Mouse (Mus musculus) brain, embryonic 14.5 days (tissue): ENCODE results near the gene Ppp1r36. TPM values are rescaled to one million over a fixed set of nuclear protein-coding genes. Genes with fewer than 3 reads are reported as not detected.
A peak's percentile ranks its signal among the peaks of the same experiment; 100 is the strongest.

Experiments used
- DNase-seq: peaks from one replicate; pipeline ENCODE4 v3.0.0-alpha.2; 2011; ENCODE audit warnings: low read depth
- CTCF ChIP-seq: fragments of 200-500 bp; IDR thresholded peaks from 2 replicates; pipeline ENCODE4 v1.5.1; 2012; ENCODE audit warnings: inconsistent platforms, mild to moderate bottlenecking, moderate library complexity, borderline replicate concordance; ENCODE audit not compliant: insufficient read depth, insufficient read length; ENCODE audit errors: extremely low read depth
- POLR2A ChIP-seq: fragments of 200-500 bp; IDR thresholded peaks from 2 replicates; pipeline ENCODE4 v1.6.1; 2012; ENCODE audit warnings: mild to moderate bottlenecking, inconsistent platforms, borderline replicate concordance; ENCODE audit not compliant: poor library complexity, insufficient read depth, insufficient read length, severe bottlenecking; ENCODE audit errors: extremely low read depth
- polyA plus RNA-seq: library from polyadenylated mRNA; depleted of rRNA; stranded (reverse); fragments of >200 nt; gene quantifications from 2 replicates; pipeline ENCODE4 v1.2.3, GENCODE M21; 2012

Ppp1r36 gene
- polyA plus RNA-seq, 1 experiment, result 1.2 TPM

GRCm38 (mm10) chr12:76402991-76403885, 14.1 kb upstream of the Ppp1r36 start:
- DNase-seq, result no peak
- TF ChIP-seq POLR2A, result no peak
- no peak for TF ChIP-seq CTCF

GRCm38 (mm10) chr12:76403886-76404537, 13.3 kb upstream of the Ppp1r36 start, which contains the start of gene Hspa2:
Gene Hspa2, plus strand, starts transcription at chr12:76404176.
- DNase-seq, result peak; percentile 99
- TF ChIP-seq POLR2A, result peak; percentile 61; the same call in 1 of the 2 replicates
- TF ChIP-seq CTCF, result no peak

DNA sequence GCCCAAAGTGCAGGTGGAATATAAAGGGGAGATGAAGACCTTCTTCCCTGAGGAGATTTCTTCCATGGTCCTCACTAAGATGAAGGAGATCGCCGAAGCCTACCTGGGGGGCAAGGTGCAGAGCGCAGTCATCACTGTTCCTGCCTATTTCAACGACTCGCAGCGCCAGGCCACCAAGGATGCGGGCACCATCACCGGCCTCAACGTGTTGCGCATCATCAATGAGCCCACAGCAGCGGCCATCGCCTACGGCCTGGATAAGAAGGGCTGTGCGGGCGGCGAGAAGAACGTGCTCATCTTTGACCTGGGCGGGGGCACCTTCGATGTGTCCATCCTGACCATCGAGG, 12.5 kb upstream of the Ppp1r36 start:
- DNase-seq, result no peak
- TF ChIP-seq CTCF (no peak), POLR2A (no peak)

DNA sequence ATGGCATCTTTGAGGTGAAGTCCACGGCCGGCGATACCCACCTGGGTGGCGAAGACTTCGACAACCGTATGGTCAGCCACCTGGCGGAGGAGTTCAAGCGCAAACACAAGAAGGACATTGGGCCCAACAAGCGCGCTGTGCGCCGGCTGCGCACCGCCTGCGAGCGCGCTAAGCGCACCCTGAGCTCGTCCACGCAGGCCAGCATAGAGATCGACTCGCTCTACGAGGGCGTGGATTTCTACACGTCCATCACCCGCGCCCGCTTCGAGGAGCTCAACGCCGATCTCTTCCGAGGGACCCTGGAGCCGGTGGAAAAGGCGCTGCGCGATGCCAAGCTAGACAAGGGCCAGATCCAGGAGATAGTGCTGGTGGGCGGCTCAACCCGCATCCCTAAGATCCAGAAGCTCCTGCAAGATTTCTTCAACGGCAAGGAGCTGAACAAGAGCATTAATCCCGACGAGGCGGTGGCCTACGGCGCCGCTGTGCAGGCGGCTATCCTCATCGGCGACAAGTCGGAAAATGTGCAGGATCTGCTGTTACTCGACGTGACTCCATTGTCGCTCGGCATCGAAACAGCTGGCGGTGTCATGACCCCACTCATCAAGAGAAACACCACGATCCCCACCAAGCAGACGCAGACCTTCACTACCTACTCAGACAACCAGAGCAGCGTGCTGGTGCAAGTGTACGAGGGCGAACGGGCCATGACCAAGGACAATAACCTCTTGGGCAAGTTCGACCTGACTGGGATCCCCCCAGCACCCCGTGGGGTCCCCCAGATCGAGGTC, 12.0 kb upstream of the Ppp1r36 start:
- TF ChIP-seq CTCF (no peak), POLR2A (no peak)
- peak; percentile 43 for DNase-seq

DNA sequence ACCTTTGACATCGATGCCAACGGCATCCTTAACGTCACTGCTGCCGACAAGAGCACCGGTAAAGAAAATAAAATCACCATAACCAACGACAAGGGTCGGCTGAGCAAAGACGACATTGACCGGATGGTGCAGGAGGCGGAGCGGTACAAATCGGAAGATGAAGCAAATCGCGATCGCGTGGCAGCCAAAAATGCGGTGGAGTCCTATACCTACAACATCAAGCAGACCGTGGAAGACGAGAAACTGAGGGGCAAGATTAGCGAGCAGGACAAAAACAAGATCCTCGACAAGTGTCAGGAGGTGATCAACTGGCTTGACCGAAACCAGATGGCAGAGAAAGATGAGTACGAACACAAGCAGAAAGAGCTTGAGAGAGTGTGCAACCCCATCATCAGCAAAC, 11.4 kb upstream of the Ppp1r36 start:
- peak; percentile 27 for DNase-seq
- TF ChIP-seq CTCF, result no peak
- no peak for TF ChIP-seq POLR2A

DNA sequence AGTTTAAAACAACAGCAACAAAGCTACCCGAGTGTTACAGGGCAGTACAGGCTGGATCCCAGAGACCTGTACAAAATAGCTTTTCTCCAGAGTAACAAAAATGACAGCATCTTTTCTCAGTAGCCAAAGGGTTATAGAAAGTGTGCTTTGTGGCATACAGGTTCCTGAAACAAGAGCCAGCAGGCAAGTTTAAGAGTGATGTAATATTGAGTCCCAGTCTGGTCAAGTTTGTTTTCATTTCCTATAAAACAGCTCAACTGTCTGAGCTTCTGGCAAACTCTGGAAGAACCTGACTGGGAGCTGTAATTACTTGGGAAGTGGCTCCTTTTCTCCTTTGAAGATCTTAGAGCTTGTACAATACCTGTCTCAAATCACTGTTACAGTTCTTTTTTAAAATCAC, 10.2 kb upstream of the Ppp1r36 start:
- TF ChIP-seq POLR2A, result no peak
- no peak for TF ChIP-seq CTCF
- no peak for DNase-seq

DNA sequence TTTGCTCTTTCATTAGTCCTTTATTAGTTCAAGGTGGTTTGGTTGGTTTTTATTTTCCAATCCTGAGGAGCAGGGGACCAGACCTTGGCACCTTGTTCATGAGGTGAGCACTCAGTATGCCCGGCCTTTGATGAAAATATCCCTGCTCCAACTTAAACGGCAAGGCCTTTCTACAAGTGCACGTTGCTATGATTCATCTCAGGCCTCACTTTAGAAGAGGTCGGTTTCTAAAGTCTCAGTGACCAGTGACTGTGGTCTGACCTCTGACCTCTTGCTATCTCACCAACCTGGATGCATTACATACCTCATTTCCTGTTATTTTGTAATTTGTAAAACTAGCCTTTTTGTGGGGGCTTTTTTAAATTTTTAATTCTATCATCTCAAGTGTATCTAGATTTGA, 8.2 kb upstream of the Ppp1r36 start:
- no peak for TF ChIP-seq CTCF
- no peak for TF ChIP-seq POLR2A
- no peak for DNase-seq

GRCm38 (mm10) chr12:76415383-76416010, 1.8 kb upstream of the Ppp1r36 start:
- DNase-seq, result no peak
- TF ChIP-seq CTCF (no peak), POLR2A (no peak)

GRCm38 (mm10) chr12:76418346-76418745, 1.0 kb downstream of the Ppp1r36 start:
- TF ChIP-seq CTCF (no peak), POLR2A (no peak)
- no peak for DNase-seq

GRCm38 (mm10) chr12:76425256-76425655, 7.9 kb downstream of the Ppp1r36 start:
- no peak for DNase-seq
- TF ChIP-seq CTCF (no peak), POLR2A (no peak)
